Mouse (Mus musculus) CH12.LX (cell line): ENCODE measurements around the gene D6Ertd527e.

ENCODE experiments used
- POLR2A ChIP-seq: IDR thresholded peaks from 2 replicates; pipeline ENCODE4 v1.6.1; 2011; ENCODE audit warnings: low read depth, mild to moderate bottlenecking, improper control_type of control experiment, low read length
- ZMIZ1 ChIP-seq: IDR thresholded peaks from 2 replicates; pipeline ENCODE4 v1.6.1; 2012; ENCODE audit warnings: low read depth, mild to moderate bottlenecking, inconsistent platforms, low read length, improper control_type of control experiment

GRCm38 (mm10) chr6:87153231-87153580 is 48.7 kb downstream of the D6Ertd527e start:
- no peak for TF ChIP-seq POLR2A
- no peak for TF ChIP-seq ZMIZ1
